Mouse (Mus musculus): ENCODE measurements at regions not wholly inside any gene's neighbourhood (a gene's known extent, or its start where the extent isn't known, plus 50 kb on each side); places are given as distances from the start of the nearest gene placed in this dataset.

DNA sequence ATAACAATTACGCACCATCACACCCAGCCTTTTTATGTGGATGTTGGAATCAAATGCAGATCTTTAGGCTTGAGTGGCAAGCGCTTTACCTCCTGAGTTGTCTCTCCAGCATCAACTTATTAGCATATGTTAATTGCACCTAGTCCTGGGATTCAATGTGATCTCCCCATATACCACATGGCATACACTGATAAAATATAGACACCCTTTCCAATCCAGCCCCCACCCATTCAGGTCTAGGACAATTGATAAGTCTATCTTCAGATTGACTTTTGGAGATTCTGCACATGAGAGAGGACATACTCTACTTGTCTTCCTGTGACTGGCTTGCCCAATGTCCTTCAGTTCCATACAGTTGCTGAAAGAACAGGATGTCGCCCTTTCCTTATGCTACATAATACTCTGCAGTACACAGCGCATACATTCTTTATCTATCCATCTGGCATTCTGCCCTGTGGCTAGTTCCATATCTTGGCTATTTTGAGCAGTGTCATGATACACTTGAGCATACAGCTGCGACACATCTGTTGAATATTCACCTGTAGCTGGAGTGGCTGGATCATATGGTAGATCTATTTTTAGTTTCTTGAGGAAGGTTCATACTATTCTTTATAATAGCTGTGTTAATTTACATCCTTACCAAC is 120.3 kb downstream of the Gsdmc2 start:
- no peak for DNase-seq

- no peak for DNase-seq
Measured at GRCm38 (mm10) chr15:63722991-63723390, 122.0 kb downstream of the Gsdmc2 start.

DNA sequence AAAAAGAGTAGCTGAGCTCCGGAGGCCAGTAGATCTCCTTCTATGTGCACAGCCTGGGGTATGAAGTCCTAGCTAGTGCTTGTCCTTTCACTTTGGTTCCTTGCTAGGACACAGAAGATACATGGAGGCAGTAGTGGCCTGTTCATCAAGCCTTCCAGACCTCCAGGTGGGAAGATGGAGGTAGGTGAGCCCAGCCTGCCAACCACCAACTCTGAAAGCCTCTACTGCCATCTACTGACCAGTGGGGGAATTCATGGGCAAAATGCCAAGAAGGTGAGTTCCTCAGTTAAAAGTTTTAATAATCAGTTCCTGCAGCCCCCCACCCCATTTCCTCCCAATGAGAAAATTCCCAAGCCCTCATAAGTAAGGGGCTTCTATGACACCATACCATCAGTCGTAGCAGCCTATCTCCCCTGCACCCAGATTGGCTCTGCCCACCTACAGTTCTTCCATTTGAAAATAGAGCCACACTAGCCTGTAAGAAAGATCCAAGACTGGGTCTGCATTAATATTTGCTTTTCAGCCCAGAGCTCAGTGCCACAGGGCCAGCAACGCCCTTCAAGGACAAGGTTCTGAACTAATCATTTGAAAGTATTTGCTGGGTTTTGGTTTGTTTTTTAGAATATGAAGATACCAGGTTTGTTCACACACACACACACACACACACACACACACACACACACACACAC is 123.2 kb downstream of the Gsdmc2 start:
- peak in 1 of 2 experiments; percentile 11 for DNase-seq

DNA sequence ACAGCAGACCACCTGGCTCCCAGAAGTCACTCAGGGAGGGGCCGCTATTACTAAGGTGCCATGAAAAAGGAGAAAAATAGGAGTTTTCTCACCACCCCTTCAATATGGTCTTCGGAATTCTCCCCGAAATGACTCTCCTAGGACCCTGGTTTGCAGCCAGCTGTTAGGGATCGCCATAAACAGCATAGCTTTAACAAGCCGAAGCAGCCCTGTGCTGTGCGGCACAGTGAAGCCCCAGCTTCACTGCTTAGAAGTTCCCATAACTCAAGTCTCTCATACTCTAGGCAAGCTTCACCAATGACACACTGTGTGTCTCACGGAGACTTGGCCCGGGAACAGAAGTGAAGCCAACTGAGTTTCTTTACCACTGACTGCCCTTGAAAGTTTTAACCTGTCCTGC is 127.2 kb downstream of the Gsdmc2 start:
- no peak for DNase-seq

DNA sequence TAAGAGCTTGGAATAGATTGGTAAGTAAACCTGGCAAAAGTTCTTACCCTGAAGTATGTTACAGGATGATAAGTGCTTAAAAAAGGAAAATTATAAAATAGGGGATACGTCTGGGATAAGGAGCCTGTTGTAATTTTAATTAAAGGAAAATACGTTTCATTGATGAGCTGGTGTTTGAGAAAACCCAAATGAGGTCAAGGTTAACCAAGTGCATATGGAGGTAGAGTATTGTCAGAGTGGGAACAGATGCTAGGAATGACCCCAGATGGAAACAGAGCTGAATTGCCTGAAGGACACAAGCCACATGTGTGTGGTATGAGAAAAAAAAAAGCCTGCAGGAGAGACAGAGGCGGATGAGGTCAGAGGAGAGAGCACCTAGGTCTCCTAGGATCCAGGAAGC is 131.3 kb downstream of the Gsdmc2 start:
- no peak for DNase-seq

- no peak for DNase-seq
Measured at GRCm38 (mm10) chr15:63710381-63710780, 134.6 kb downstream of the Gsdmc2 start.

DNA sequence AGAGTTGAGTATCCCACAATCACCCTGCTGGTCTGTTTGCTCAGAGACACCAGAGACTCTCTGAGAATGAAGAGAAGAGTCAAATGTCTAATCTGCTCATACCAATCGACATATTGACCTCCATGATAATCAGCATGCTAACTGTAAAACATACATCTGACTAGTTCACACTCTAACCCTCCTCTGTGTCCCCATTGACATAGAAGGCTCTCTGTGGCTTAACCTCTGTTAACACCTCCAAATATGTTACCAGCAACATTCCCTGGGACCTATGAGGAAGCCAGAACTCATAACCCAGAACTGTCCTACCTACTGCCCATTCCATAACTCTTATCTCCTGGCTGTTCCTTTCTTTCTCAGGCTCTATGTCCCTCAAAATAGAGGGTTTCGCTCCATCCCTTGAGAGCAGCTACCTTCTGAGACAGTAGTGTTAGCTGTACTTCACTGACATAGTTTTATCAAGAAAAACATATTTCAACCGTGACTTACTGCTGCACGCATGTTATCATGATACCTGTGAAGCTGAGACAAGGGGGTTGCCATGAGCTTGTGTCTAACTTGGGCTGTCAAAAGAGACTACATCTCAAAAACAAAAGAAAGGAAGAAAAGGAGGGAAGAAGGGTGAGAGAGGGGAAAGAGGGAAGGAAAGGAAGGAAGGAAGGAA is 135.6 kb downstream of the Gsdmc2 start:
- DNase-seq = no peak

GRCm38 (mm10) chr15:63704636-63705035 is 140.3 kb downstream of the Gsdmc2 start:
- no peak for DNase-seq

DNA sequence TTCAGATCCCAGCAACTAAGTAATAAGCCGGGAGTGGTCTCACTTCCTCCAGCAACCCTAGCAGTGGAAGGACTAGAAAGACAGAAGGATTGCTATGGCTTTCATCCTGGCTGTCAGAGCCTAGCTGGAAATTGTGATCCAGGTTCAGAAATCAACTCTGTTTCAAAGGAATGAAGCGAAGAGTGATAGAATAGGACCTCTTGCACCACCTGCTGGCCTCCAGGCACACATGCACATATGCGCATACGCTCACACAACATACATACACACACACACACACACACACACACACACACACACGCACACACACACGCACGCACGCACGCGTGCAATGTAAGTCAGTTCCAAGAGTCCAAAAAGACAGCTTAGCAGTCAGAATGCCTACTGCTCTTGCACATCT is 147.1 kb downstream of the Gsdmc2 start:
- no peak for DNase-seq

- no peak for DNase-seq
Measured at GRCm38 (mm10) chr15:63694150-63694549, 150.8 kb downstream of the Gsdmc2 start.

DNA sequence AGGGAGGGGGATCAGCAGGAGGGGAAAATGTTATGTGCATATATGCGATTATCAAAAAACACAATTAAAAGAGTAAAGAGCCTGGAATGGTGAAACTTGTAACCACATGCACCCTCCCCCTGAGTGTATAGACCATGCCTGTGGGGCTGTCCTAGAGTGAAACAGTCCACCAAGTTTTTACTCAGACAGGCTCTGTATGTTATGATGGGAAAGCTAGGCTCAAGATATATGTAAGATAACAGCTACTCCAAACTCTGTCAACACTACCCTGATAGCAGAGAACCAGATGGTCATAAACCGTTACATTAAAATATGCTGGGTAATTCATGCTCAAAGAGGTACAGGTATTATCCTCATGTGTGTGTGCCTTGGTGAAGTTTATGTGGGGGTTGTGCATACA is 151.4 kb downstream of the Gsdmc2 start:
- no peak for DNase-seq

GRCm38 (mm10) chr15:63692491-63693295 is 152.3 kb downstream of the Gsdmc2 start:
- no peak for DNase-seq

DNA sequence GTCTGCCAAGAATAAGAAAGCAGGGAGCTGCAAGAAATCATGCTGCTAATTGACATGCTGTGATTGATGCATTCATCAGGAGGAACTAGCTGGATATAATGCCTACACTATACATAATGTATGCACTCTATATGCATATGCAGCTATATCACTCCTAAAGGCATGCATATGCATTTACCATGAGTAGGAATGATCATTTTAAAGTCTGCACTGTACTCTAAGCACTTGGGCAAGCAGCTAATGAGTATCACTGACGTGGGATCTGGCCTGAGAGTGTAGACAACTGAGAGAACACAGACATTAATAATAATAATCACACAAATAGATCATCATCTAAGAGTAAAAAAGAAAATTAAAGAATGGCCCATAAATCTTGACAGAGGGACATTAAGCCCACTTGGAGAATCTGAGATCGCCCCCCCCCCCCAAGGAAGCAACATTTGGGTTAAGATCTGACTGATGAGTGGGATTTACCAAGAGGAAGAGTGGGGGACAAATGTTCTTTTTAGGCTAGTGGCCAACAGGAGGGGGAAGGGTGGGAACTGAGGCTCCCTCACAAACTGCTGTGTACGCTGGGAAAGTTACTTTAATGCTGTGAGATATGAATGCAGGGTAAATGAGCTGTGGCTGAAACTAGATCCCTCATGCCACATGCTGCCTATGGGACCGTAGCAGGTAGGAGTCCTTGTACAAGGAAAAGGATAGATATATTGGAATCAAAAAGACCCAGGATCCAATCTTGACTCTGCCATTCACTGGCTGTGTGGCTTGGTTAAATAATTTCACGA is 155.0 kb downstream of the Gsdmc2 start:
- DNase-seq = no peak

GRCm38 (mm10) chr15:63687852-63688251 is 157.1 kb downstream of the Gsdmc2 start:
- no peak for DNase-seq

GRCm38 (mm10) chr15:63686954-63687562 is 157.9 kb downstream of the Gsdmc2 start:
- no peak for DNase-seq

GRCm38 (mm10) chr15:63679984-63680925 is 164.7 kb downstream of the Gsdmc2 start:
- DNase-seq = no peak

- no peak for DNase-seq
Measured at GRCm38 (mm10) chr15:63678921-63679320, 166.1 kb downstream of the Gsdmc2 start.

- DNase-seq = no peak
Measured at GRCm38 (mm10) chr15:63675491-63676036, 169.4 kb downstream of the Gsdmc2 start.

DNA sequence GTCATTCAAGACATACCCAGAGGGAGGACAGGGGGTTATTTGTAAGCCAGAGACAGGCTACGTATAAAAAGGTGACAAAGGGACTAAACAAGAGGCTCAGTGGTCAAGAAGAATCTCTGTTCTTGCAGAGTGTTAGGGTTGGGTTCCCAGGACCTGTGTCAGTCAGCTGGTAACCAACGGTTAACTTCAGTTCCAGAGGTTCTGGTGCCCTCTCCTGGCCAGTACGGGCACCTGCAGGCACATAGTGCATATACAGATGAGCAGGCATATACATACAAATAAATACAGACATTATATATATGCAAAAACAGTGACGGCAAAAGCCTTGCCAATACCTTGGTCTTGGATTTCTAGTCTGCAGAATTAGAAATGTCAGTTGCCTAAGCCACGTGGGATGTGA is 170.6 kb downstream of the Gsdmc2 start:
- DNase-seq = no peak

GRCm38 (mm10) chr15:63671081-63671480 is 173.9 kb downstream of the Gsdmc2 start:
- DNase-seq = no peak

DNA sequence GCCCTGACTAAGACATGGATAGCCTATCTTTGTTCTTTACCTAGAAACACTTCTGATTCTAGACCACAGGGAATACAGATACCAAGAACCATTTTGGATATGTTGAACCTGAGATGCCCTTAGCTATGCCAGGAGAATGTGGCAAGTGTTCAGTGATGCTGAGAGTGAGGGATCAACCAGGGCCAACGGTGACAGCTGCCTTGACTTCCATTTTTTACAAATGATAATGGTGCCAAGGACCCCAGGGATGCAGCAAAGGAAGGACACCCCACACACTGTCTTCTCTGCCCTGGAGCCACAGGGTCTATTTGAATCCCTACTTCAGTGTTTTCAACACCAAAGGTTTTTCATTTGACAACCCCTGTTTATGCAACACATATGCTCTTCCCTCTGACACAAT is 174.4 kb downstream of the Gsdmc2 start:
- DNase-seq = no peak

All from cerebellum, adult 18-20 months (tissue).